Mouse (Mus musculus) heart, adult 2 months (tissue): Measurements from ENCODE around the gene Zfp62. TPM values are rescaled to one million over a fixed set of nuclear protein-coding genes. Genes with fewer than 3 reads are reported as not detected.
A peak's percentile ranks its signal among the peaks of the same experiment; 100 is the strongest.

Source experiments
- DNase-seq, 2 experiments: peaks; one replicate each; pipeline ENCODE4 v3.0.0; 2021
- H3K27ac ChIP-seq: fragments of 200-600 bp; 2 replicates; pipeline ENCODE4 v1.8.1; 2022
- H3K27me3 ChIP-seq: fragments of 200-500 bp; 2 replicates; pipeline ENCODE4 v1.6.1; 2012; ENCODE audit warnings: mild to moderate bottlenecking, low read length, inconsistent platforms, mixed read lengths; ENCODE audit not compliant: control insufficient read depth, insufficient read depth
- H3K36me3 ChIP-seq: fragments of 200-500 bp; 2 replicates; pipeline ENCODE4 v1.6.1; 2012; ENCODE audit warnings: low read length, inconsistent platforms; ENCODE audit not compliant: control insufficient read depth, insufficient read depth
- H3K4me1 ChIP-seq: fragments of 200-500 bp; 2 replicates; pipeline ENCODE4 v1.6.1; 2011; ENCODE audit warnings: low read length; ENCODE audit not compliant: control insufficient read depth, insufficient read depth
- H3K4me3 ChIP-seq: fragments of 200-600 bp; 2 replicates; pipeline ENCODE4 v1.8.1; 2022
- H3K79me2 ChIP-seq: fragments of 200-500 bp; replicated peaks from 2 replicates; pipeline ENCODE4 v1.6.1; 2012; ENCODE audit warnings: mild to moderate bottlenecking, inconsistent platforms, low read length, moderate library complexity, mixed read lengths; ENCODE audit not compliant: control insufficient read depth, insufficient read depth
- H3K9ac ChIP-seq: fragments of 200-500 bp; 2 replicates; pipeline ENCODE4 v1.6.1; 2012; ENCODE audit warnings: low read depth, mild to moderate bottlenecking, control low read depth, inconsistent platforms, low read length, mixed read lengths
- CTCF ChIP-seq: fragments of 200-600 bp; IDR thresholded peaks from 2 replicates; pipeline ENCODE4 v1.8.1; 2022; ENCODE audit warnings: antibody characterized with exemption, mild to moderate bottlenecking, moderate library complexity
- EP300 ChIP-seq: fragments of 200-500 bp; IDR thresholded peaks from 2 replicates; pipeline ENCODE4 v1.6.1; 2011; ENCODE audit warnings: low read depth, low read length, control low read depth; ENCODE audit not compliant: insufficient read depth
- POLR2A ChIP-seq: fragments of 200-500 bp; IDR thresholded peaks from 2 replicates; pipeline ENCODE4 v1.6.1; 2011; ENCODE audit warnings: mild to moderate bottlenecking, low read depth, low read length, control low read depth; ENCODE audit not compliant: insufficient read depth
- WGBS: fragments of 180-500 bp; shearing (Covaris S2); methylation state at CpG from one replicate; pipeline ENCODE4 v1.1.7; 2018; 5-methylcytosine and 5-hydroxymethylcytosine counted together
- intact Hi-C: fragments of 180-260 bp; cut with DNase I; formaldehyde crosslinking; loops from one replicate; pipeline ENCODE4 v1.15.1; 2025
- polyA plus RNA-seq: library from polyadenylated mRNA; depleted of rRNA; stranded (reverse); fragments of >200 nt; gene quantifications from 2 replicates; pipeline ENCODE4 v1.2.3, GENCODE M21; 2012
- total RNA-seq, 2 experiments: library from RNA; stranded (reverse); gene quantifications; 2 replicates each; pipeline ENCODE4 v1.2.3; 2021

Gene Zfp62
- total and polyA plus RNA-seq, 3 experiments, result 2.9 to 28.9 (median 23.9) TPM

DNA sequence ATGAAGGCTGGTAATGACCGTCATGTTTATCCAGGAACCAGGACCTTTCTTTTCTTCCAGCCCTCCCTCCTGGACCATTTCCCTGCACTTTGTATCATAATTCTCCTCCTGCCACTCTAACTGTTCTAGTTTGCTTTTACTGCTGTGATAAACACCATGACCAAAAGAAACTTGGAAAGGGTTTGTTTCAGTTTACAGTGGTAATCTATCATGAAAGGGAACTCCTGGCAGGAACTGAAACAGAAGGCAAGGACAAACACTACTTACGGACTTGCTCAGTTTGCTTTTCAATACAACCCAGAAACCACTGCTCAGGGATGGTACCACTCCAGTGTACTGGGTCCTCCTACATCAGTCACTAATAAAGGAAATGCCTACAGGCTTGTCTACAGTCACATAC, 34.4 kb downstream of the Zfp62 start:
- Histone ChIP-seq H3K79me2 (no peaks in the 10 kb centered on the region), H3K36me3 (no peaks in the 10 kb centered on the region), H3K27me3 (no peaks in the 10 kb centered on the region), H3K9ac (no peak overlapping the region), H3K27ac (peak overlapping the region; percentile 36; the same call in 1 of the 2 replicates), H3K4me1 (peaks cover 3% of the 10 kb centered on the region), H3K4me3 (no peak overlapping the region)
- 34% methylated on average over 2 of the region's 2 CpGs for WGBS
- intact Hi-C loops, result no loop called here
- TF ChIP-seq EP300 (no peak), POLR2A (no peak), CTCF (no peak)
- DNase-seq, result no peak

DNA sequence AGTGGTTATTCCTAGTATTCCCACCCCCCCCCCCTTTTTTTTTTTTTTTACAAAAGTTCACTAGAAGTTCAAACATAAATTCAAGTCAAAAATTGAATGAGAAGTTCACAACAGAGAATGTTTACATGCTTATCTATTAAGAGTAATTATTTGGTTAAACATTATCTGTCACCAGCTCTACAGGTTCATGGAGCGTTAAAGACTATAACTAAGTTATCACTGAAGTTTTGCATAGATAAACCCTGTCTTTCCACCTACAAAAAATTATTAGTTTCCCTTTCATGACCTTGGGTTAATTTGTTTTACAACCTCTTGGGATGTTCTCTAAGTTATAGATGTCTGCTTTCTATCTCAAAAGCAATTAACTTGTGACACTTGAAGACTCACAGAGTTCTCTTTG, 37.2 kb downstream of the Zfp62 start:
- peaks cover 8% of the 10 kb centered on the region for H3K4me1 ChIP-seq
- intact Hi-C loops, result no loop called here
- no peaks in the 10 kb centered on the region for H3K27me3 ChIP-seq

DNA sequence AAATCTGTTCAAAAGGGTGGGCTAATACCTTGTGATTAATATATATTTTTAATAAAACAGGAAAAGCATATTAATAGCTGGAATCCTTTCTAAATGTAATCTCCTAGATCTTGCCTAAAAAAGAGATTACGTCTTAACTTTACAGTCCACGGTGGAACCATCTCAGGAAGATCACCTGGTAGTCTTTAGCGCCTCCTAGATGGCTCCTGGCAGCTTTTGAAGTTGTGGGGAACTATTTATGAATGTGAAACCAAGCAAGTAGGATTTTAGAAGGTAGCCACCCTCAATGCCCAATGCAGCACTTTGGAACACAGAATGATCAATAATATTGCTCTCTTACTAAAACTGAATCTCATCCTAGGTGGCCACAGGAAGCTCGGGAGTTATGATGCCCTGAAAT, 37.8 kb downstream of the Zfp62 start:
- H3K27me3 ChIP-seq, result no peaks in the 10 kb centered on the region
- DNase-seq, result no peak
- WGBS, result 60% methylated on average over 4 of the region's 4 CpGs
- intact Hi-C loops, result no loop called here
- H3K9ac ChIP-seq, result no peak overlapping the region
- H3K4me3 ChIP-seq, result no peak overlapping the region
- H3K27ac ChIP-seq, result no peak overlapping the region; the same call in 1 of the 2 replicates
- TF ChIP-seq EP300 (no peak), CTCF (no peak), POLR2A (no peak)
- H3K4me1 ChIP-seq, result peaks cover 8% of the 10 kb centered on the region
- peaks cover 2% of the 10 kb centered on the region; the same call in 1 of the 2 replicates for H3K36me3 ChIP-seq
- no peaks in the 10 kb centered on the region for H3K79me2 ChIP-seq

More for the DNA sequence above, 37.2 kb downstream of the Zfp62 start:
- no peaks in the 10 kb centered on the region for H3K79me2 ChIP-seq
- H3K27ac ChIP-seq, result no peak overlapping the region
- no peak for DNase-seq
- TF ChIP-seq POLR2A (no peak), CTCF (no peak), EP300 (no peak)
- no peak overlapping the region for H3K4me3 ChIP-seq
- H3K36me3 ChIP-seq, result peaks cover 2% of the 10 kb centered on the region; the same call in 1 of the 2 replicates
- whole genome bisulfite sequencing, result 88% methylated on average over 1 of the region's 1 CpGs
- H3K9ac ChIP-seq, result no peak overlapping the region

- WGBS, result 24% methylated on average over 1 of the region's 1 CpGs
- Histone ChIP-seq H3K9ac (no peak overlapping the region), H3K27ac (peak overlapping the region; percentile 12; the same call in 1 of the 2 replicates), H3K4me3 (no peak overlapping the region), H3K36me3 (peaks cover 2% of the 10 kb centered on the region; the same call in 1 of the 2 replicates), H3K4me1 (peaks cover 8% of the 10 kb centered on the region), H3K79me2 (no peaks in the 10 kb centered on the region), H3K27me3 (no peaks in the 10 kb centered on the region)
- intact Hi-C loops, result no loop called here
- peak in 1 of 2 experiments; percentile 21 for DNase-seq
- peak; percentile 38; the same call in 1 of the 2 replicates for TF ChIP-seq POLR2A
- TF ChIP-seq EP300, result 0 out of 2 replicates have a peak, but pooled peaks have one; percentile 39
- no peak for TF ChIP-seq CTCF
These were observed 38.4 kb downstream of the Zfp62 start for GRCm38 (mm10) chr11:49241471-49241870.

- intact Hi-C loops, result loop anchor here (1.0 to 2.0 kb wide), 2 partner anchors 40 to 372 kb away; partner anchors contain the start of genes Irgm1 and Zfp62
- WGBS, result 21% methylated on average over 11 of the region's 11 CpGs
- Histone ChIP-seq H3K4me1 (peaks cover 13% of the 10 kb centered on the region), H3K4me3 (peak overlapping the region; percentile 77), H3K79me2 (no peaks in the 10 kb centered on the region), H3K9ac (peak overlapping the region; percentile 55), H3K27ac (peak overlapping the region; percentile 97), H3K36me3 (peaks cover 4% of the 10 kb centered on the region; the same call in 1 of the 2 replicates), H3K27me3 (no peaks in the 10 kb centered on the region)
- no peak for TF ChIP-seq EP300
- no peak for TF ChIP-seq CTCF
- no peak for TF ChIP-seq POLR2A
- DNase-seq, result no peak
These were observed 40.0 kb downstream of the Zfp62 start for GRCm38 (mm10) chr11:49242944-49243626.
